In the genomic region with DNA sequence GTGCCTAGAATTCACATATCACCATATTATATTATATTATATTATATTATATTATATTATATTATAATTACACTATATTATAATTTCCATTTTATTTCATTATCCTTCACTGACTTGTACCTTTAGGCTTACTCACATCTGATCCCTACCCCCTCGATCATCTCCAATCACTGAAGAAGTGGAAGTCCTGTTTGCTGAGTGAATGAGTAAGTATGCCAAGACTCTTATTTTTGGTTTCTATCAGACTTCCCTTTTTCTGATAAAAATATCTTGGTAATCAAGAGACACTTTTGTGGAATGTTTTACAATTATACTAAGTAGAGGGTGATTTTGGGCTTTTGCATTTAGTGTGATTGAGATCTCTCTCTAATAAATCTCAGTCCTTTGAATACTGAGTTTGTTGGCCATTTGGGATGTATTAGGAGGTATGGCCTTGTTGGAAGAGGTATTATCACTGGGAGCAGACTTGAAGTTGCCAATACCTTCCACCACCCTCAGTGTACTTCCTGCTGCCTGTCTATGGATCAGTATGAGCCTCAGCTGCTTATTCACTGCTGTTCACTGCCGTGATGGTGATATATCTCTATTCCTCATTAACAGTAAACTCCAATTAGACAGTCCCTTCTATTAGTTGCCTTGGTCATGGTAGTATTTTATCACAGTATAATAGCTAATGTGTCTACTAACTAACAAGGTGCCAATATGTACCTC, we compare ENCODE assay signal across 15 mouse cellular contexts.
"Had no signal": no experiment of that assay in that cellular context is flagged by ENCODE, and none has a peak within 500 bp of the region (broad histone marks: within the 10 kb centered on the region; RNA-seq: fewer than 3 reads in every experiment).

No protein-coding gene starts in this region.

- H3K4me2 ChIP-seq: lung, embryonic 14.5 days; midbrain, embryonic 11.5 days; midbrain, embryonic 13.5 days; midbrain, embryonic 15.5 days; neural tube, embryonic 12.5 days had no signal

- H3K4me1 ChIP-seq: megakaryocyte, embryonic 14.5 days; midbrain, embryonic 13.5 days; midbrain, embryonic 15.5 days; neural tube, embryonic 12.5 days had no signal

- H3K27ac ChIP-seq: midbrain, embryonic 13.5 days; midbrain, embryonic 15.5 days; neural tube, embryonic 12.5 days had no signal

- ATAC-seq: midbrain, embryonic 13.5 days; midbrain, embryonic 15.5 days had no signal

- H3K4me3 ChIP-seq: megakaryocyte, embryonic 14.5 days; midbrain, embryonic 13.5 days; midbrain, embryonic 15.5 days; neural tube, embryonic 12.5 days had no signal

- H3K9ac ChIP-seq: lung, embryonic 14.5 days; midbrain, embryonic 13.5 days; midbrain, embryonic 15.5 days; neural tube, embryonic 12.5 days had no signal

- H3K9me3 ChIP-seq: megakaryocyte, embryonic 14.5 days; midbrain, embryonic 13.5 days; midbrain, embryonic 15.5 days; neural tube, embryonic 12.5 days had no signal

- DNase-seq: lung, adult 18-20 months; lung, embryonic 14.5 days; lung, postnatal 10 days; lung, postnatal 4 days; right cerebral cortex, postnatal 25 days; right cerebral cortex, postnatal 4 days; spleen, adult 18-20 months; thymus, adult 18-20 months; thymus, postnatal 14 days; thymus, postnatal 36 days had no signal

- H3K36me3 ChIP-seq: midbrain, embryonic 13.5 days; midbrain, embryonic 15.5 days; neural tube, embryonic 12.5 days had no signal

- H3K27me3 ChIP-seq: megakaryocyte, embryonic 14.5 days; midbrain, embryonic 13.5 days; midbrain, embryonic 15.5 days; neural tube, embryonic 12.5 days had no signal
